Mouse (Mus musculus) MEL (cell line): Measurements from ENCODE around the gene Ankrd52. TPM values are rescaled to one million over a fixed set of nuclear protein-coding genes. Genes with fewer than 3 reads are reported as not detected.

Experiments used
- DNase-seq: peaks from one replicate; pipeline ENCODE4 v3.0.0; 2011; ENCODE audit warnings: low read depth, low spot score
- H3K27ac ChIP-seq: 2 replicates; pipeline ENCODE4 v1.5.1; 2012; ENCODE audit warnings: low read depth, mild to moderate bottlenecking, control low read depth, low read length, moderate library complexity; ENCODE audit not compliant: control insufficient read depth
- H3K27me3 ChIP-seq, 2 experiments: fragments of 150-350 bp in 1 of 2; sonication (generic) in 1 of 2; 2 replicates each; pipeline ENCODE4 v1.6.1; 2012; ENCODE audit warnings: low read length in 2 of 2, mild to moderate bottlenecking in 2 of 2, improper control_type of control experiment in 1 of 2, moderate library complexity in 1 of 2; ENCODE audit not compliant: insufficient read depth in 2 of 2, control insufficient read depth in 1 of 2
- H3K36me3 ChIP-seq, 2 experiments: 2 replicates each; pipeline ENCODE4 v1.6.1; 2012 to 2014; ENCODE audit warnings: low read length in 2 of 2, improper control_type of control experiment in 1 of 2, inconsistent platforms in 1 of 2, mild to moderate bottlenecking in 1 of 2; ENCODE audit not compliant: insufficient read depth in 2 of 2, control insufficient read depth in 1 of 2
- H3K4me1 ChIP-seq, 2 experiments: fragments of 150-350 bp in 1 of 2; sonication (generic) in 1 of 2; 2 replicates each; pipeline ENCODE4 v1.6.1; 2012; ENCODE audit warnings: low read length in 2 of 2, improper control_type of control experiment in 1 of 2, mild to moderate bottlenecking in 1 of 2; ENCODE audit not compliant: insufficient read depth in 2 of 2, control insufficient read depth in 1 of 2
- H3K4me3 ChIP-seq, 2 experiments: fragments of 150-350 bp in 1 of 2; sonication (generic) in 1 of 2; 2 replicates each; pipeline ENCODE4 v1.5.1; 2012; ENCODE audit warnings: low read depth in 2 of 2, low read length in 2 of 2, mild to moderate bottlenecking in 2 of 2, moderate library complexity in 2 of 2, control low read depth in 1 of 2, improper control_type of control experiment in 1 of 2; ENCODE audit not compliant: control insufficient read depth in 1 of 2, insufficient read depth in 1 of 2
- H3K79me2 ChIP-seq: 2 replicates; pipeline ENCODE4 v1.6.1; 2012; ENCODE audit warnings: mild to moderate bottlenecking, low read length, moderate library complexity; ENCODE audit not compliant: control insufficient read depth, poor library complexity, insufficient read depth
- H3K9ac ChIP-seq: 2 replicates; pipeline ENCODE4 v1.6.1; 2012; ENCODE audit warnings: low read depth, mild to moderate bottlenecking, control low read depth, low read length, moderate library complexity; ENCODE audit not compliant: control insufficient read depth, poor library complexity, severe bottlenecking
- H3K9me3 ChIP-seq: fragments of 150-350 bp; sonication (generic); replicated peaks from 2 replicates; pipeline ENCODE4 v1.6.1; 2012; ENCODE audit warnings: mild to moderate bottlenecking, low read length, improper control_type of control experiment, moderate library complexity; ENCODE audit not compliant: insufficient read depth
- BHLHE40 ChIP-seq: IDR thresholded peaks from 2 replicates; pipeline ENCODE4 v1.6.1; 2012; ENCODE audit warnings: low read depth, mild to moderate bottlenecking, inconsistent platforms, low read length, improper control_type of control experiment, borderline replicate concordance
- CTCF ChIP-seq, 3 experiments: IDR thresholded peaks in 2 of 3; conservative IDR thresholded peaks in 1 of 3; 2 replicates each; pipeline ENCODE4 v1.5.1; 2011 to 2012; ENCODE audit warnings: low read length in 3 of 3, low read depth in 2 of 3, mild to moderate bottlenecking in 2 of 3, improper control_type of control experiment in 1 of 3, inconsistent platforms in 1 of 3, mixed read lengths in 1 of 3, moderate library complexity in 1 of 3; ENCODE audit not compliant: control insufficient read depth in 1 of 3, insufficient read depth in 1 of 3, poor library complexity in 1 of 3, severe bottlenecking in 1 of 3
- EP300 ChIP-seq, 2 experiments: IDR thresholded peaks; 2 replicates each; pipeline ENCODE4 v1.6.1; 2011; ENCODE audit warnings: improper control_type of control experiment in 2 of 2, low read length in 2 of 2, low read depth in 1 of 2, mild to moderate bottlenecking in 1 of 2
- GATA1 ChIP-seq: IDR thresholded peaks from 2 replicates; pipeline ENCODE4 v1.6.1; 2011; ENCODE audit warnings: low read depth, low read length, improper control_type of control experiment
- HCFC1 ChIP-seq: IDR thresholded peaks from 2 replicates; pipeline ENCODE4 v1.6.1; 2012; ENCODE audit warnings: low read depth, mild to moderate bottlenecking, inconsistent platforms, low read length, improper control_type of control experiment, moderate library complexity
- JUND ChIP-seq: IDR thresholded peaks from 2 replicates; pipeline ENCODE4 v1.6.1; 2011; ENCODE audit warnings: low read depth, mild to moderate bottlenecking, improper control_type of control experiment, low read length
- NELFE ChIP-seq: IDR thresholded peaks from 2 replicates; pipeline ENCODE4 v1.6.1; 2011; ENCODE audit warnings: low read depth, low read length, improper control_type of control experiment
- NRF1 ChIP-seq: IDR thresholded peaks from 2 replicates; pipeline ENCODE4 v1.6.1; 2014; ENCODE audit warnings: low read depth, mild to moderate bottlenecking, inconsistent platforms, low read length, improper control_type of control experiment, moderate library complexity; ENCODE audit not compliant: poor library complexity, insufficient read depth, severe bottlenecking
- POLR2A ChIP-seq, 2 experiments: IDR thresholded peaks; 2 replicates each; pipeline ENCODE4 v1.6.1; 2011 to 2012; ENCODE audit warnings: low read length in 2 of 2, mild to moderate bottlenecking in 2 of 2, control low read depth in 1 of 2, improper control_type of control experiment in 1 of 2, low read depth in 1 of 2, moderate library complexity in 1 of 2; ENCODE audit not compliant: control insufficient read depth in 1 of 2, insufficient read depth in 1 of 2, poor library complexity in 1 of 2
- POLR2AphosphoS2 ChIP-seq: IDR thresholded peaks from 2 replicates; pipeline ENCODE4 v1.6.1; 2011; ENCODE audit warnings: low read length, improper control_type of control experiment
- POLR2AphosphoS5 ChIP-seq: IDR thresholded peaks from 2 replicates; pipeline ENCODE4 v1.6.1; 2012; ENCODE audit warnings: low read depth, borderline replicate concordance, mild to moderate bottlenecking, inconsistent platforms, low read length, moderate library complexity, mixed read lengths
- RAD21 ChIP-seq: IDR thresholded peaks from 2 replicates; pipeline ENCODE4 v1.6.1; 2011; ENCODE audit warnings: mild to moderate bottlenecking, low read depth, low read length, improper control_type of control experiment
- RCOR1 ChIP-seq: IDR thresholded peaks from 2 replicates; pipeline ENCODE4 v1.6.1; 2012; ENCODE audit warnings: low read depth, mild to moderate bottlenecking, inconsistent platforms, low read length, improper control_type of control experiment
- SMC3 ChIP-seq: IDR thresholded peaks from 2 replicates; pipeline ENCODE4 v1.6.1; 2011; ENCODE audit warnings: low read depth, low read length, improper control_type of control experiment
- TBP ChIP-seq: IDR thresholded peaks from 2 replicates; pipeline ENCODE4 v1.8.0; 2011; ENCODE audit warnings: low read depth, low read length, improper control_type of control experiment
- TCF12 ChIP-seq: IDR thresholded peaks from 2 replicates; pipeline ENCODE4 v1.6.1; 2014; ENCODE audit warnings: low read depth, mild to moderate bottlenecking, inconsistent platforms, low read length, improper control_type of control experiment, moderate library complexity
- UBTF ChIP-seq: IDR thresholded peaks from 2 replicates; pipeline ENCODE4 v1.6.1; 2012; ENCODE audit warnings: low read depth, mild to moderate bottlenecking, inconsistent platforms, low read length, improper control_type of control experiment, moderate library complexity, borderline replicate concordance; ENCODE audit not compliant: insufficient read depth
- USF2 ChIP-seq, 2 experiments: IDR thresholded peaks; 2 replicates each; pipeline ENCODE4 v1.6.1; 2011 to 2012; ENCODE audit warnings: improper control_type of control experiment in 2 of 2, low read length in 2 of 2, borderline replicate concordance in 1 of 2, inconsistent platforms in 1 of 2, low read depth in 1 of 2, mild to moderate bottlenecking in 1 of 2; ENCODE audit not compliant: insufficient read depth in 1 of 2
- ZC3H11A ChIP-seq: IDR thresholded peaks from 2 replicates; pipeline ENCODE4 v1.6.1; 2012; ENCODE audit warnings: low read depth, mild to moderate bottlenecking, inconsistent platforms, low read length, improper control_type of control experiment
- polyA plus RNA-seq, 2 experiments: library from polyadenylated mRNA; stranded (reverse) in 1 of 2; unstranded in 1 of 2; fragments of >175 nt in 1 of 2; fragments of >200 nt in 1 of 2; gene quantifications; 2 replicates each; pipeline versions ENCODE4 v1.2.1 to v1.2.4; 2012; ENCODE audit warnings: low replicate concordance in 2 of 2, low read depth in 1 of 2; ENCODE audit not compliant: insufficient read length in 2 of 2, insufficient read depth in 1 of 2, missing spikeins in 1 of 2
- total RNA-seq: library from RNA; depleted of rRNA; stranded (reverse); fragments of 300-350 nt; gene quantifications from 2 replicates; pipeline ENCODE4 v1.2.3, GENCODE M21; 2012

Gene Ankrd52
- total and polyA plus RNA-seq, 3 experiments = 9.5 to 39.9 TPM; not detected in 1

GRCm38 (mm10) chr10:128389570-128389969, 12.7 kb downstream of the Ankrd52 start (continued):
- TF ChIP-seq GATA1 (0 out of 2 replicates have a peak, but pooled peaks have one; percentile 18), POLR2AphosphoS2 (no peak), RCOR1 (no peak)

- Histone ChIP-seq H3K9ac (no peak overlapping the region), H3K27me3 (no peaks in the 10 kb centered on the region), H3K79me2 (no peaks in the 10 kb centered on the region), H3K4me1 (0 out of 4 replicates have a peak, but pooled peaks cover 0 to 6% of the 10 kb centered on the region in 2 experiments), H3K27ac (no peak overlapping the region), H3K36me3 (peaks cover 0 to 5% of the 10 kb centered on the region in 2 experiments; a peak in 2 of 4 replicates), H3K4me3 (no peak overlapping the region), H3K9me3 (no peaks in the 10 kb centered on the region)
- TF ChIP-seq RCOR1 = no peak
- TF ChIP-seq TBP = no peak
- DNase-seq = no peak
Measured at GRCm38 (mm10) chr10:128390366-128390765, 13.5 kb downstream of the Ankrd52 start.

GRCm38 (mm10) chr10:128391850-128392249, 14.9 kb downstream of the Ankrd52 start:
- peaks cover 0 to 5% of the 10 kb centered on the region in 2 experiments; a peak in 2 of 4 replicates for H3K36me3 ChIP-seq
- TF ChIP-seq POLR2A (IDR thresholded peaks at IDR 0.05; ENCODE audit: control insufficient read depth in 1 of 2, insufficient read depth in 1 of 2, low read depth in 1 of 2, low read length in 2 of 2, poor library complexity in 1 of 2) (no peak), GATA1 (no peak), HCFC1 (no peak), JUND (no peak), TCF12 (no peak), CTCF (IDR thresholded peaks at IDR 0.05 in 2 of 3, conservative IDR thresholded peaks at IDR 0.05 in 1 of 3; ENCODE audit: control insufficient read depth in 1 of 3, insufficient read depth in 1 of 3, low read depth in 2 of 3, low read length in 3 of 3, poor library complexity in 1 of 3, severe bottlenecking in 1 of 3) (no peak), POLR2AphosphoS5 (no peak), EP300 (IDR thresholded peaks at IDR 0.05; ENCODE audit: low read depth in 1 of 2, low read length in 2 of 2) (no peak), SMC3 (no peak), RAD21 (no peak), USF2 (IDR thresholded peaks at IDR 0.05; ENCODE audit: borderline replicate concordance in 1 of 2, insufficient read depth in 1 of 2, low read depth in 1 of 2, low read length in 2 of 2) (no peak), UBTF (no peak), NRF1 (no peak), BHLHE40 (no peak), ZC3H11A (no peak), NELFE (no peak)
- TF ChIP-seq, all 39 proteins: peak for 0
- H3K9ac ChIP-seq = no peak overlapping the region

More at GRCm38 (mm10) chr10:128391850-128392249, 14.9 kb downstream of the Ankrd52 start:
- H3K27ac ChIP-seq = no peak overlapping the region
- H3K27me3 ChIP-seq = no peaks in the 10 kb centered on the region
- DNase-seq = no peak
- H3K79me2 ChIP-seq = no peaks in the 10 kb centered on the region
- 0 out of 4 replicates have a peak, but pooled peaks cover 0 to 6% of the 10 kb centered on the region in 2 experiments for H3K4me1 ChIP-seq
- H3K9me3 ChIP-seq = no peaks in the 10 kb centered on the region
- H3K4me3 ChIP-seq = no peak overlapping the region
